Mouse (Mus musculus) Patski (cell line): ENCODE data around the gene Hist2h2ab. TPM values are rescaled to one million over a fixed set of nuclear protein-coding genes. Genes with fewer than 3 reads are reported as not detected.

ENCODE experiments used
- ATAC-seq: fragments of 100-300 bp; one replicate; pipeline ENCODE4 v1.8.0; 2021
- CTCF ChIA-PET: fragments of 350-600 bp; sonication (Branson Sonifier 250); formaldehyde crosslinking; loops from one replicate; lab custom pipeline; 2022; ENCODE audit warnings: inconsistent platforms; lab: Charles Lee
- POLR2A ChIA-PET: fragments of 350-600 bp; sonication (Branson Sonifier 250); formaldehyde crosslinking; loops from one replicate; lab custom pipeline; 2022; ENCODE audit warnings: antibody characterized with exemption, inconsistent platforms; lab: Charles Lee
- DNase-seq: peaks from one replicate; pipeline ENCODE4 v3.0.0-alpha.2; 2011; ENCODE audit warnings: low read depth, low spot score
- H3K27me3 ChIP-seq: fragments of 371-371 bp; one replicate; pipeline ENCODE4 v1.5.1; 2021
- CTCF ChIP-seq: fragments of 100-300 bp; IDR thresholded peaks from one replicate; pipeline ENCODE4 v1.5.1; 2021
- in situ Hi-C: fragments of 300-500 bp; cut with MboI; formaldehyde crosslinking; loops from 3 replicates; pipeline ENCODE4 v1.11.1; 2018; ENCODE audit warnings: low pct_unique_long_range_greater_than_20kb, mixed read lengths
- polyA plus RNA-seq: library from polyadenylated mRNA; unstranded; gene quantifications from one replicate; pipeline ENCODE4 v1.2.3, GENCODE M21; 2021

Gene Hist2h2ab
- polyA plus RNA-seq, 1 experiment from 2014 or later, result 1.0 TPM

- CTCF ChIA-PET, result interaction anchor here (1.3 to 2.1 kb wide), 2 partner anchors 12 to 15 kb away, joined by 5 to 6 read pairs; no protein-coding TSS in a partner anchor
- POLR2A ChIA-PET, result interaction anchor here (1.1 kb wide), 1 partner anchor 13 kb away, joined by 3 read pairs; no protein-coding TSS in a partner anchor
- DNase-seq (no peak), ATAC-seq (no peak)
- in situ Hi-C loops, result no loop called here
- H3K27me3 ChIP-seq, result no peaks in the 10 kb centered on the region
- no peak for TF ChIP-seq CTCF
Measured at GRCm38 (mm10) chr3:96178427-96178826, 41.2 kb upstream of the Hist2h2ab start.

- DNase-seq (no peak), ATAC-seq (no peak)
- no peaks in the 10 kb centered on the region for H3K27me3 ChIP-seq
- no peak for TF ChIP-seq CTCF
- in situ Hi-C loops, result no loop called here
- ChIA-PET CTCF (interaction anchor here (1.8 to 2.1 kb wide), 2 partner anchors 15 to 113 kb away, joined by 5 to 6 read pairs; no protein-coding TSS in a partner anchor), POLR2A (interaction anchor here (0.6 to 2.9 kb wide), 2 partner anchors 18 to 269 kb away, joined by 3 to 10 read pairs; no protein-coding TSS in a partner anchor)
Measured at GRCm38 (mm10) chr3:96178902-96179301, 40.8 kb upstream of the Hist2h2ab start.

DNA sequence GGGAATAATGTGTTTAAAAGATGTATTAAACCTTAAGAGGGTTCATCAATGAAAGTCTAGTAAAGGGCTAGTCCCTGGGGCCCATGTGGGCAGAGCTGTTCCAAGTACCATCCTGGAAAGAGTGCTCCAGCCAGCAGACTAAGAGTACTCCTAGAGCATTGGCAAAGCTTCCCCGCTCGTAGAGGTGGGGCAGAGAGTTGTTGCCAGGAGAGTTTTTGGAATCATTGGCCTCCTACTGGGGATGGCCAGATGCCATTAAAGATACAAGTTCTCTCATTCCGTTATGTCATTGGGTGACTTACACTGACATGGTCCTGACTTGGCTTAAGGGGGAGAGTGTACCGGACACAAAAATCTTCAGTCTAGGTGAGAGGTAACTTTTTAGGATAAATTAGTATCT lies 40.1 kb upstream of the Hist2h2ab start:
- ChIA-PET POLR2A (interaction anchor here (0.6 to 2.9 kb wide), 2 partner anchors 17 to 269 kb away, joined by 3 to 10 read pairs; no protein-coding TSS in a partner anchor), CTCF (interaction anchor here (1.2 to 2.1 kb wide), 3 partner anchors 10 to 113 kb away, joined by 4 to 6 read pairs (median 5); no protein-coding TSS in a partner anchor)
- in situ Hi-C loops, result no loop called here
- no peak for ATAC-seq
- H3K27me3 ChIP-seq, result no peaks in the 10 kb centered on the region
- TF ChIP-seq CTCF, result no peak
- no peak for DNase-seq

DNA sequence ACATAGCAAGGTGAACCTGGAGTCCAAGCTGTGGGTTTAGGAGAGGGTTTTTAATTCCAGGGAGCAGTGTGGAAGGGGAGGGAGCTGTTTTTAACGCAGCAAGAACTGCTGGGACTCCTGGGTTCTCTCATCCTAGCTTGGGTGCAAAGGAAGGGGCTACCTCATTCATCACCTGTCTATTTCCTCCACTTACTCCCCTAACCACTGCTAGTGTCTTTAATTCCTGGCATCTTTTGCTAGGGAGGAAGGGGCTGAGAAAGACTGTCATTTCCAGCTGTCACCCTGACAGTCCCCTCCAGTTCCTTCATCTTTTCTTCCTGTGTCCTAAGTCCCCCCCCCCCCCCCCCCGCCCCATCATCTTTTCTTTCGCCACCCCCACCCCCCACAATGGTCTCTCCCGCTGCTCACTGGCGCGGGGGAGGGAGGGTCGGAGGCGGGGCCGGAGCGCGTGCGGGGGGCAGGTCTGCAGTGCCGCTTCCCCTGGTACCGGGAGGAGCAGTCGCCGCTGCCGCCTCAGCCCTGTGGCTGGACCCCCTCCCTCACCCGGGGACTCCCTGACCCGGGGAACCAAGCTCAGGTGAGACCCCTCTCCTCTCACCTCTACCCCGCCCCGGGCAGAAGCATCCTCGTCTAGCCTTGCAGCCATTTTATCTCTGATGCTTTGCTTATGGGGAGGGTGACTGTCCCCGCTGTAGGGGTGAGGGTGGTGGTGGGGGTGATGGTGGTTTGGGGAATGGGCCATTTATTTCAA lies 38.8 kb upstream of the Hist2h2ab start, which contains the start of gene Sv2a:
Gene Sv2a, plus strand, starts transcription at position 425 of the 751 bp plus-strand sequence.
- POLR2A ChIA-PET, result interaction anchor here (2.2 to 2.9 kb wide), 3 partner anchors 8 to 38 kb away, joined by 5 to 10 read pairs (median 9); partner anchors contain the start of genes Bola1, Hist2h2ab and Sf3b4
- DNase-seq (no peak), ATAC-seq (no peak)
- H3K27me3 ChIP-seq, result no peaks in the 10 kb centered on the region
- in situ Hi-C loops, result no loop called here
- TF ChIP-seq CTCF, result no peak
- CTCF ChIA-PET, result interaction anchor here (1.2 to 1.8 kb wide), 2 partner anchors 11 to 115 kb away, joined by 4 to 5 read pairs; no protein-coding TSS in a partner anchor

GRCm38 (mm10) chr3:96181510-96182381 lies 37.9 kb upstream of the Hist2h2ab start:
- CTCF ChIA-PET, result interaction anchor here (1.1 kb wide), 1 partner anchor 10 kb away, joined by 3 read pairs; no protein-coding TSS in a partner anchor
- DNase-seq, result no peak
- POLR2A ChIA-PET, result interaction anchor here (0.5 to 2.9 kb wide), 4 partner anchors 9 to 38 kb away, joined by 4 to 10 read pairs (median 7); partner anchors contain the start of genes Bola1, Hist2h2ab and Sf3b4
- TF ChIP-seq CTCF, result no peak
- no peak for ATAC-seq
- in situ Hi-C loops, result no loop called here
- H3K27me3 ChIP-seq, result no peaks in the 10 kb centered on the region

DNA sequence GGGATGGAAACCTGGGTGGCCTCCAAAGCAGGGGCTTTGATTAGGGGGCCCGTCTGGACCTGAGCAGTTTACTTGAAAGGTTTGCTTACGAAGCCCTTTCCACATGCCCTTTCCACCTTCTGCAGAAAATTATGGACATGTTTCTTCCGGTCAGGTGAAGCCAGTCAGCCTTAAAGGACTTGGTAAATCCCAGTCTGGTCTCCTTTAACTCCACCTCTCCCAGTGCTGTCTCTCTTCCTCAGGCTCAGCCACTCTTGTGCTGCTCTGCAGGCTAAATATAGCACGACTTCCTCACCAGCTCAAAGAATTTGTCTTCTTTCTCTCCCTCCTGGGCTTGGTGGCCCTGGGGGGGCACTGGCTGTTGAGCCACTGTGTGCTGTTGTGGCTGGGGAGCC lies 37.3 kb upstream of the Hist2h2ab start:
- ChIA-PET POLR2A (interaction anchor here (0.6 to 2.2 kb wide), 3 partner anchors 8 to 37 kb away, joined by 3 to 9 read pairs (median 5); partner anchors contain the start of genes Bola1, Hist2h2ab and Sf3b4), CTCF (interaction anchor here (0.9 to 2.0 kb wide), 3 partner anchors 9 to 14 kb away, joined by 3 to 5 read pairs (median 3); no protein-coding TSS in a partner anchor)
- no peak for TF ChIP-seq CTCF
- ATAC-seq (no peak), DNase-seq (no peak)
- H3K27me3 ChIP-seq, result no peaks in the 10 kb centered on the region
- in situ Hi-C loops, result no loop called here

- no peaks in the 10 kb centered on the region for H3K27me3 ChIP-seq
- ATAC-seq (no peak), DNase-seq (no peak)
- ChIA-PET POLR2A (interaction anchor here (1.3 to 2.1 kb wide), 2 partner anchors 11 to 32 kb away, joined by 4 to 7 read pairs; partner anchors contain the start of gene Mtmr11), CTCF (interaction anchor here (0.9 to 1.9 kb wide), 5 partner anchors 14 to 123 kb away, joined by 3 to 6 read pairs (median 4); no protein-coding TSS in a partner anchor)
- TF ChIP-seq CTCF, result no peak
- in situ Hi-C loops, result no loop called here
Measured at GRCm38 (mm10) chr3:96192977-96193376, 26.7 kb upstream of the Hist2h2ab start.

DNA sequence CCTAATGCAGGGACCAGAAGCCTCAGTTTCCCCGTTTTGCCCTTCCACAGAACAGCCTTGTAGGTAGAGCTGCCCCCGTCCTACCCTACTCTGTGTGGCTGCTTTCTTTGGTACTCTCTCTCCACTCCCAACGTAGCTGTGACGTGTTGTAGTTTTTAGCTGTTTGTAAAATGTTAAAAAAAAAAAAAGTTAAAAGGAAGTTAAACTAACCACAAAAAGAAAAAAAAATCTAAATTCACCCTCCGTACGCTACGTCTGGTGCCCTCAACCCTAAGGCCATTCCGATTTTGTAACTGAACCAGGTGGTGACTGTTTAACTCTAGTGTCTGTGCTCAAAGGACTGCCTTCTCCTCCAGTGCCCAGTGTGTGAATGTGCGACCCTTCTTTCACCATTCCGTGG lies 24.7 kb upstream of the Hist2h2ab start:
- CTCF ChIA-PET, result interaction anchor here (1.2 kb wide), 1 partner anchor 11 kb away, joined by 5 read pairs; no protein-coding TSS in a partner anchor
- TF ChIP-seq CTCF, result no peak
- ATAC-seq (no peak), DNase-seq (no peak)
- no peaks in the 10 kb centered on the region for H3K27me3 ChIP-seq
- POLR2A ChIA-PET, result interaction anchor here (0.6 to 3.7 kb wide), 3 partner anchors 21 to 25 kb away, joined by 3 to 20 read pairs (median 3); partner anchors contain the start of genes Bola1, Hist2h2ab and Sf3b4
- in situ Hi-C loops, result no loop called here

DNA sequence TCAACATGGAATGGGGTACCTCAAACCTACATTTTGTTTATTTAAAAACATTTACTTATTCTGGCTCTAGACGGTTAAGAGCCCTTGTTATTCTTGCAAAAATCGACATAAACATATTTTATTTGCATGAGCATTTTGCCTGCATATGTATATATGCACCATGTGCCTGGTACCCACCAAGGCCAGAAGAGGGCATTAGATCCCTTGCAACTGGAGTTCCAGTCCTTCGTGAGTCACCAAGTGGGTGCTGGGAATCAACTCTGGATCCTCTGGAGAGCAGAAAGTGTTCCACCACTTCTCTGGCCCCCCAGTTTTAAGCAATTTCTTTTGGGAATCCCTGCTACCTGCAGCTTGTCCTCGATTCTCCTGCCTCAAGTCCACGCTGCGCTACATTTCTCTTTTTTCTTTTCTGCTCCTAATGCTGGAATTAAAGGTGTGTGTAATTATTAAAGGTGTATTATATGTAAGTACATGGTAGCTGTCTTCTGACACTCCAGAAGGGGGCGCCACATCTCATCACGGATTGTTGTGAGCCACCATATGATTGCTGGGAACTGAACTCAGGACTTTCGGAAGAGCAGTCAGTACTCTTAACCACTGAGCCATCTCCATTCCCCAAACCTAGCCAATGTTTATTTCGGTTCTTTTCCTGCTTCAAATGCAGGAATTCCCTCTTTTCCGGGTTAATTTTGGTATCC lies 23.9 kb upstream of the Hist2h2ab start:
- CTCF ChIA-PET, result interaction anchor here (0.6 to 4.8 kb wide), 6 partner anchors 12 to 129 kb away, joined by 3 to 60 read pairs (median 4); partner anchors contain the start of genes Bola1, Hist2h2ab, Hist2h2ac and Hist2h2be
- DNase-seq, result no peak
- no peaks in the 10 kb centered on the region for H3K27me3 ChIP-seq
- no peak for ATAC-seq
- TF ChIP-seq CTCF, result no peak
- in situ Hi-C loops, result no loop called here
- POLR2A ChIA-PET, result interaction anchor here (0.7 to 3.7 kb wide), 8 partner anchors 10 to 48 kb away, joined by 3 to 20 read pairs (median 8); partner anchors contain the start of genes Bola1, Hist2h2ab, Hist2h2ac and Hist2h2be
